Mouse (Mus musculus): ENCODE measurements around the gene Rpl27a. TPM values are rescaled to one million over a fixed set of nuclear protein-coding genes. Genes with fewer than 3 reads are reported as not detected.

Gene Rpl27a
- polyA plus RNA-seq, 1 experiment from 2014 or later, result 91.7 TPM

DNA sequence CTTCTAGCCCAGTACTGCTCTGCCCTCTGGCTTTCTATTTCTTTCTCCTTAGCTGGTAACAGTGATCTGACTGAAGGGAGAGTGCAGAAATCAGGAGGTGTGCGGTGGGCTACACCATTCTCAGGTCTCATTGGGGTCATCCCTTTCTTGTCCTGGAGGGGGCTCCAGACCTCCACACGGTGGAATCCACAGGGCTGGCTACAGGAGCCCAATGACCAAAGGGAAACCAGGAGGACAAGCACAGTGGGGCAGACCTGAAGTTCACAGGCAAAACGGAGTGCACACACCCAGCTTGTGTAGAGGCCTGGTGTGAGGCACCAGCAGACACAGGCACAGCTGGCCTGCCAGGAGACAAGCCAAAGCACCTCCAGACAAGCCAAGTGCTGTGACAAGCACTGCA is 9.4 kb downstream of the Rpl27a start:
- H3K27ac ChIP-seq (replicated peaks), result no peak overlapping the region
- H3K9me3 ChIP-seq, result no peaks in the 10 kb centered on the region
- WGBS, result 17% methylated on average over 3 of the region's 3 CpGs
- ATAC-seq (ENCODE audit: low read depth), result peak; percentile 72
- H3K36me3 ChIP-seq, result peaks cover 51% of the 10 kb centered on the region
- H3K4me3 ChIP-seq, result no peak overlapping the region
- H3K9ac ChIP-seq, result no peak overlapping the region
- H3K4me1 ChIP-seq (replicated peaks), result no peaks in the 10 kb centered on the region
- H3K27me3 ChIP-seq, result no peaks in the 10 kb centered on the region
- H3K4me2 ChIP-seq, result no peak overlapping the region

DNA sequence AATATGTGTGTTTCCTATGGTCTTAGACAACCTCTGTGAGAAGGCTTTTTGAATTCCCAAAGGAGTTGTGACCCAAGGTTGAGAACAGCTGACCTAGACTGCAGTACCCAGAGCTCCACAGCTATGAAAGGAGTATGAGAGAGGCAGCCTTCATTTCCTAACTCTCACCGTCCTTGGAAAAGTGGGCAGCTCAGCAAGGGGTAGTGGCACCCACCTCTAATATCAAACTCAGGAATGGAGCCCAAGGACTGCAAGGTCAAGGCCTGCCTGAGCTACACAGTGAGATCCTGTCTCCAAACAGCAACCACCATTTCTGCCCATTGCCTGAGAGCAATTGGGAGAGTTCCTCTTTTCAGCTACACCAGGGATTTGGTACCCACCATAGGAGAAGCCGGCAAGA is 10.8 kb downstream of the Rpl27a start:
- Histone ChIP-seq H3K4me3 (no peak overlapping the region), H3K27me3 (no peaks in the 10 kb centered on the region), H3K9me3 (no peaks in the 10 kb centered on the region), H3K9ac (no peak overlapping the region), H3K4me1 (replicated peaks) (no peaks in the 10 kb centered on the region), H3K36me3 (peaks cover 50% of the 10 kb centered on the region), H3K27ac (replicated peaks) (no peak overlapping the region), H3K4me2 (no peak overlapping the region)
- WGBS, result 87% methylated on average over 2 of the region's 2 CpGs
- ATAC-seq (ENCODE audit: low read depth), result no peak

DNA sequence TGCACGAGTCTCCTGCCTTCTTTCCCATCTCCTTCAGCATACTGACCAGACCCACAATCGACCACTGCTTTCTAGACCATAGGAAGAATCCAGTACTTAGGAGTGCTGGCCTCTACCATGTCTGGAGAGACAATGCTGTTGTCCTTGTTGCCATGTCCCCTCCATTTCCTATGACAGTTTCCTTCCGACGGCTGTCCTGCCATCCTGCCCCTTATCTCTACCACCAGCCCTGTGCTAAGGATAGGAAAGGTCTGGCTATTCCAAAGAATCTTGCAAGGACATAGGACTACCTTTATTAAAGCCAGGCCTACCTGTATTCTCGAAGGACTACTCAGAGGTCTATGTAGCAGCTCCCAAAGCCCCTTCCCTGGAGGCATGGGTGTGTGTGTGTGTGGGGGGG is 12.6 kb downstream of the Rpl27a start:
- no peak for ATAC-seq (ENCODE audit: low read depth)
- Histone ChIP-seq H3K9ac (no peak overlapping the region), H3K4me2 (no peak overlapping the region), H3K4me3 (no peak overlapping the region), H3K36me3 (peaks cover 38% of the 10 kb centered on the region), H3K27me3 (no peaks in the 10 kb centered on the region), H3K27ac (replicated peaks) (no peak overlapping the region), H3K4me1 (replicated peaks) (peaks cover 9% of the 10 kb centered on the region), H3K9me3 (no peaks in the 10 kb centered on the region)
- WGBS, result 86% methylated on average over 5 of the region's 5 CpGs

DNA sequence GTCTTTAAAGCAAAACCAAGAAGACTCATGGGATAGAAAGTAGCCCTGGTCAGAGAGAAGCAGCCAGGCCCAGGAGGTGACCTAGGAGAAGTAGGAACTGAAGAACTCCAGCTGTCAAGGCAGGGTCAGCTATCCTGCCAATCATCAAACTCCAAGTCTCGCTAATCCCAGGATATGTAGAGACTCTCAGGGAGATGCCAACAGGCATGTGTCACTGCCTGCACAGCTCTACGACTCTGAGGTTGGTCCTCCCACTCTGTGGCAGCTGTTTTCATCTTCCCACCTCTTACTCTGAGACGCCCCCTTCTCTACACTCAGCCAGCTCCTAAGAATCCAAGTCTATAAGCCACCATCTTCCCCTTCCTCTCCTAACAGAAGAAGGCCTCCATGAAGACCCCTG is 13.7 kb downstream of the Rpl27a start:
- Histone ChIP-seq H3K4me1 (replicated peaks) (peaks cover 16% of the 10 kb centered on the region), H3K27ac (replicated peaks) (no peak overlapping the region), H3K36me3 (peaks cover 27% of the 10 kb centered on the region), H3K9ac (no peak overlapping the region), H3K4me2 (no peak overlapping the region), H3K9me3 (no peaks in the 10 kb centered on the region), H3K4me3 (no peak overlapping the region), H3K27me3 (no peaks in the 10 kb centered on the region)
- no peak for ATAC-seq (ENCODE audit: low read depth)
- WGBS, result 82% methylated on average over 3 of the region's 3 CpGs

DNA sequence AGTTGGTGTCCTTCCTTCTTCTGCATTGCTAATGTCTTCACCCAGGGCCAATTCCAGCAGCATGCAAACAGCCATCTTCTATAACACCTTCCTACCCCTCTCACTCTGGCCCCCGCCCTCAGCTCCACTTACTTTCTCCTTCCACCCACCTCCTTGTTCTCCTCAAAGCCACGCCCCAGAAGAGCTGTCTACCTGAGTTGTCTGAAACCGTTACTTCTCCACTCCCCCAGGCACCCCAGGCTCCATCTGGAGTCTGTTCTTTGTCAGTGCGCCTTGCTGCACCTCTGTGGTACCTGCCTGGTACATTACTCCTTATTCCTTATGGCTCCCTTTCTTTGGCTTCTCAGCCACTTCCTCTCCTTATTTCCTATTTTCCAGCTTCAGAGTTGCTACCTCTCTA is 14.2 kb downstream of the Rpl27a start:
- WGBS, result 85% methylated on average over 4 of the region's 4 CpGs
- H3K27ac ChIP-seq (replicated peaks), result no peak overlapping the region
- H3K36me3 ChIP-seq, result peaks cover 27% of the 10 kb centered on the region
- H3K9me3 ChIP-seq, result no peaks in the 10 kb centered on the region
- H3K4me3 ChIP-seq, result no peak overlapping the region
- H3K4me1 ChIP-seq (replicated peaks), result peaks cover 16% of the 10 kb centered on the region
- no peak overlapping the region for H3K4me2 ChIP-seq
- H3K9ac ChIP-seq, result no peak overlapping the region
- no peaks in the 10 kb centered on the region for H3K27me3 ChIP-seq
- ATAC-seq (ENCODE audit: low read depth), result no peak

- H3K9me3 ChIP-seq, result no peaks in the 10 kb centered on the region
- H3K27me3 ChIP-seq, result no peaks in the 10 kb centered on the region
- H3K4me1 ChIP-seq (replicated peaks), result peaks cover 16% of the 10 kb centered on the region
- H3K4me3 ChIP-seq, result no peak overlapping the region
- H3K9ac ChIP-seq, result no peak overlapping the region
- no peak overlapping the region for H3K4me2 ChIP-seq
- no peak for ATAC-seq (ENCODE audit: low read depth)
- 89% methylated on average over 4 of the region's 4 CpGs for WGBS
- H3K36me3 ChIP-seq, result peaks cover 27% of the 10 kb centered on the region
- H3K27ac ChIP-seq (replicated peaks), result no peak overlapping the region
Measured at GRCm38 (mm10) chr7:109533888-109534287, 14.9 kb downstream of the Rpl27a start.

DNA sequence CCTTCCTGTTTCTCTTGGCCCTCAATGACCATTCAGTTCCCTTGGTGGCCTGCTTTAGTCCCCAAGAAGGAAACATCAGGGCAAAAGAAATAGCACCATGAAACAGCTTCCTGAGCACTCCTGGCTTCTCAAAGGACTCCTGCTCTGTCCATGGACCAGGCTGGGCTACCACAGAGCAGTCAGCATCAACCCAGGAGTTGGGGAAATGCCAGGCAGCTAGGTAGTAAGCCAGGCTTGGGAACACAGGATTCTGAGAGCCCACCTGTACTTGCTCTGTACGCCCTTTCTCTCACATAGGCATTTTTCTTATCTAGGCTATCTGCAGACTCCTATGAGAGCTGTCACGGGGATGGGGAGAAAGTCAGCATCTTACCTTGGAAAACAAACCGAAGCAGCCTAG is 16.0 kb downstream of the Rpl27a start:
- Histone ChIP-seq H3K9ac (no peak overlapping the region), H3K36me3 (peaks cover 36% of the 10 kb centered on the region), H3K27ac (replicated peaks) (no peak overlapping the region), H3K9me3 (no peaks in the 10 kb centered on the region), H3K4me1 (replicated peaks) (peaks cover 16% of the 10 kb centered on the region), H3K4me3 (no peak overlapping the region), H3K4me2 (no peak overlapping the region), H3K27me3 (no peaks in the 10 kb centered on the region)
- 95% methylated on average over 3 of the region's 3 CpGs for WGBS
- ATAC-seq (ENCODE audit: low read depth), result no peak

DNA sequence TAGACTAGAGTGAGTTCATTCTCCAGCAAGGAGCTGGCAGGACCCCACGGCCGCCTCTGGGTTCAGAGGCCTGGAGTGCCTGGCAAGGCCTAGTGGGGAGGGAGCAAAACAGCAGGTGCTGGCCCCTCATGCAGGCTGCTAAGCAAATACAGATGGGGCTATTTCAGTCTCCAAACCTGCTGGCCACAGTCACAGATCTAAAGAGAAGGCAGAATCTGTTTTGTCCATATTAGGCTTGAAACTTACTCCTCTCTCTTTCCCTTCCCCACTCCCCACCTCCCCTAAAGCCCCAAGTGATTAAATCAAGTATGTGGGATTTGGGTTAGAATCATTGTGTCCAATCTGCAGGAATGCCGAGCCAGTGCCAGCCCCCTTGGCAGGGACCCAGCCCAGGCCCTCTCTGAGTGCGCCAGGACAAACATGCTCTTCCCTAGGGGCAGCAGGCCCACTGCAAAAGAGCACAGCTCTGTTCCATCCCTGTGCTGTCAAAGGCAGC is 17.6 kb downstream of the Rpl27a start:
- Histone ChIP-seq H3K4me1 (replicated peaks) (peaks cover 16% of the 10 kb centered on the region), H3K27ac (replicated peaks) (peak overlapping the region; percentile 70), H3K9me3 (no peaks in the 10 kb centered on the region), H3K9ac (no peak overlapping the region), H3K36me3 (peaks cover 34% of the 10 kb centered on the region), H3K4me2 (no peak overlapping the region), H3K4me3 (no peak overlapping the region), H3K27me3 (no peaks in the 10 kb centered on the region)
- WGBS, result 44% methylated on average over 4 of the region's 4 CpGs
- ATAC-seq (ENCODE audit: low read depth), result peak; percentile 92

DNA sequence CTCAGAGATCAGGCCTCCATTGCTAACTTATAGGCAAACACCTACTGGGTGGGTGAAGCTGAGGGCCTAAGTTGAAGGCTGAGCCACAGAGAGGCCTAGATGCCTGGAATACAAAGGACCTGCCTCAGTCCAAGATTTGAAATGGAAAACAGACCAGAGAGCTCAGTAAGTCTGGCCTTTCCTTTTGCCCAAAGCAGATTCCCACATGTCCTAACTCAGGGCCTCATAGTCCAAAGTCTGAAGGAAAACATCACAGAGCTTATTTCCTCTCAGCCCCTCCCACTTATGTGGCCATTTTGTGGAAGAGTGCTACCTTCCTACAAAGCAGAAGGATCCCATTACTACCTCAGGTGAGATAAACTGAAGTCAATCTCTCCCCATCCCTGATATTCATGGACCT is 22.0 kb downstream of the Rpl27a start:
- H3K36me3 ChIP-seq, result peaks cover 42% of the 10 kb centered on the region
- no peak overlapping the region for H3K9ac ChIP-seq
- no peak overlapping the region for H3K27ac ChIP-seq (replicated peaks)
- no peak for ATAC-seq (ENCODE audit: low read depth)
- H3K4me2 ChIP-seq, result no peak overlapping the region
- H3K4me3 ChIP-seq, result no peak overlapping the region
- peaks cover 19% of the 10 kb centered on the region for H3K4me1 ChIP-seq (replicated peaks)
- no peaks in the 10 kb centered on the region for H3K9me3 ChIP-seq
- H3K27me3 ChIP-seq, result no peaks in the 10 kb centered on the region

- no peak for ATAC-seq (ENCODE audit: low read depth)
- 90% methylated on average over 10 of the region's 10 CpGs for WGBS
Measured at GRCm38 (mm10) chr7:109541609-109542363, 22.8 kb downstream of the Rpl27a start.

GRCm38 (mm10) chr7:109542364-109542628 is 23.3 kb downstream of the Rpl27a start:
- Histone ChIP-seq H3K4me1 (replicated peaks) (peaks cover 6% of the 10 kb centered on the region; the same call in 1 of the 2 replicates), H3K9ac (no peak overlapping the region), H3K4me3 (no peak overlapping the region), H3K4me2 (no peak overlapping the region), H3K27me3 (no peaks in the 10 kb centered on the region), H3K36me3 (peaks cover 42% of the 10 kb centered on the region), H3K27ac (replicated peaks) (0 out of 2 replicates have a peak overlapping the region, but pooled peaks have one; percentile 28), H3K9me3 (no peaks in the 10 kb centered on the region)
- ATAC-seq (ENCODE audit: low read depth), result no peak
- WGBS, result 89% methylated on average over 3 of the region's 3 CpGs

More at GRCm38 (mm10) chr7:109541609-109542363, 22.8 kb downstream of the Rpl27a start:
- Histone ChIP-seq H3K9me3 (no peaks in the 10 kb centered on the region), H3K4me3 (no peak overlapping the region), H3K27ac (replicated peaks) (peak overlapping the region; percentile 28; the same call in 1 of the 2 replicates), H3K9ac (no peak overlapping the region), H3K27me3 (no peaks in the 10 kb centered on the region), H3K36me3 (peaks cover 42% of the 10 kb centered on the region), H3K4me2 (no peak overlapping the region), H3K4me1 (replicated peaks) (peaks cover 10% of the 10 kb centered on the region)

DNA sequence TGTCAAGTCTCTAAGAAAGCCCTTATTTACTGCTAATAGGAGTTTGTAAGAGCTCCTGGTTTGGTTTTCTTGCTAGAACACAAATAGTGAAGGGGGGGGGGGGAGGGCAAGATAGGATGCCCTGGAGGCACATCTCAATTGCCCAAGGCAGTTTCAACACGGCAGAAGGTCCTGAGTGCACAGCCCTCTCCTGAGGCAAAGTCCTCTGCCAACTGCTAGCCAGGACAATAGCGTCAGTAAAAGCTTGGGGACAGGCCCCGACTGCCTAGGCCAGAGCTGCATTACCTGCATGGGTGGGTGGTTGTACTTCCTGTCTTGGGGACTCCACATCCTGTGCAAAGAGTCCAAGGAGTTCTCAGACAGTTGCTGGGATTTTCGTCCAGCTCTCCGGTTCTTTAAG is 25.8 kb downstream of the Rpl27a start:
- Histone ChIP-seq H3K36me3 (peaks cover 41% of the 10 kb centered on the region; the same call in 1 of the 2 replicates), H3K27me3 (no peaks in the 10 kb centered on the region), H3K9me3 (no peaks in the 10 kb centered on the region), H3K4me1 (replicated peaks) (peaks cover 6% of the 10 kb centered on the region; the same call in 1 of the 2 replicates), H3K27ac (replicated peaks) (peak overlapping the region; percentile 15), H3K9ac (no peak overlapping the region), H3K4me2 (no peak overlapping the region), H3K4me3 (no peak overlapping the region)
- WGBS, result 70% methylated on average over 5 of the region's 5 CpGs
- ATAC-seq (ENCODE audit: low read depth), result no peak

Data from neural tube, embryonic 13.5 days (tissue).